Mouse (Mus musculus): Measurements from ENCODE around the gene Ncan.

DNA sequence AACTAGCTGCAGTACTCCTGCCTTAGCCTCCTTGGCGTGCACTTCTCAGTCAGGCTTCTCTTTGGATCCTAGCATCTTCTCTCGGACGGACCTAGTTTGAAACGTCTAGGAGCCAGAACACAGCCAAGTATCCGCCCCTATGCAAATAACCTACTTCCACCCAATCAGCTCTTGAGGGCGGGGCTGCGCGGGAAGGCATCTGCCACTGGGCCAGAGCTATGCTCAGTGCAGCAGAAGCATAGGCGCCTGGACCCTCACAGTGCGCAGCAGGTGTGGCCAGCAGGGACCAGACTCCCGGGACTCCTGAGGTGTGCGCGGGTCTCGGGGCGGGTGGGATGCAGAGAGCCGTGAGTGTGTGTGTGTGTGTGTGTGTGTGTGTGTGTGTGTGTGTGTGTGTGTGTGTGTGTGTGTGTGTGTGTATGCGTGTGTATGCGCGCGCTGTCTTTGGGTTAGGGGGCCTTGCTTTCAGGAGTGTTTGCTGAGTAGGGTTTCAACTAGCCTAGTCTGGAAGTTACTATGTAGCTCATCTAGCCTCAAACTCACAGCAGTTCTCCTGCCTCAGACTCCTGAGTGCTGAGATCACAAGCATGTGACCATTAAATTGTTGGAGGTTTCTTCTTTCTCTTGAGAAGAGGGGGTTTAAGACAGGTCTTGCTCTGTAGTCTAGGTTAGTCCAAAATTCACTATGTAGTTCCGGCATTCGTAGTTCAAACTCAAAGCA, 32.0 kb upstream of the Ncan start:
- TF ChIP-seq GATA1 (IDR thresholded peaks at IDR 0.05; ENCODE audit: low read length) (no peak), TAL1 (IDR thresholded peaks at IDR 0.05; ENCODE audit: low read length) (no peak)

Measured in erythroblast, embryonic 14.5 days (primary cell).